Mouse (Mus musculus): Measurements from ENCODE around the gene Gpr143.
"Not testable (repeated sequence)": the region's sequence is repeated elsewhere in the genome, so short reads cannot be mapped to it uniquely, and the experiment has no call there.

Gene Gpr143

DNA sequence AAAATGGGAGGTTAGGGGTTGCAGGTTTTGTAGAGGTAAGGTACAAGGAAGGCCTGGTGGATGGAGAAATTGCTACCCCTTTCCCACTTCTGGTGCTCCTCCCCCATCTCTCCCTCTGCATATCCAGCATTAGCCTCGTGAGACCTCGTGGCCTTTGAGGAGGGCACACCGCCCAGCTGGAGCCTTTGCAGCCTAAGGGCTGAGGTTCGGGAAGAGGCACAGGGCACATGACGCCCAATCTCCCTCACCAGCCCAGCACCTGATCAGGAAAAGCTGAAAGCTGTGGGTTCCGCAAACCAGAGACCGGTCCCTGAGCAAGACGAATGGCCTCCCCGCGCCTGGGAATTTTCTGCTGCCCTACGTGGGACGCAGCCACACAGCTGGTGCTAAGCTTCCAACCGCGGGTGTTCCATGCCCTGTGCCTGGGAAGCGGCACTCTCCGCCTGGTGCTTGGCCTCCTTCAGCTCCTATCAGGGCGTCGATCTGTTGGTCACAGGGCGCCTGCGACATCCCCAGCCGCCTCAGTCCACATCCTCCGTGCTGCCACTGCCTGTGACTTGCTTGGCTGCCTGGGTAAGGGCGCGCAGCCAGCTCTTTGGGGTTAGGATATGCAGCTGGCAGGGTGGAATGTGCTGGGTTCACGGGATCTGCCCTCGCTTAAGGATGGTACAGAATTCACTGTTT lies at the start of gene Gpr143:
Gpr143 (plus strand) TSS at position 202 of the 684 bp plus-strand sequence.
- no peak for DNase-seq

DNA sequence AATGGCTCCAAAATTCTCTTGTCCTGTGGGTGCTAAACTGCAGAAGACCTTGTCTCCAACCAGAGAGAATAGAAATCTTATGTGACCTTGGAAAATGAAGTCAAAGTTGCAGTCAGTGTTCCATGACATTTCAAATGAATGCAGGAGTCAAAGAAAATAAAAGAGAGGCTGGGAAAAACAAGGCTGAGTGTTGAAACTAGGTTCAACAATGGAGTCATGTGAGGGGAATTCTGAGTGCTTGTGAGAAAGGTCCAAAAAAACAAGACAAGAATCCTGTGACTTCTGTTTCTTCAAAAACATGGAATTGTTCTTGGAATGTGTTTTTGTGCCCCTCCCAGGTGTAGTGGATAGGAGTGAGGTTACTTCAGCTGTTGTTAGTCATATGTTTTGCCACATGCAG lies 46.4 kb upstream of the Gpr143 start:
- no peak for DNase-seq

DNA sequence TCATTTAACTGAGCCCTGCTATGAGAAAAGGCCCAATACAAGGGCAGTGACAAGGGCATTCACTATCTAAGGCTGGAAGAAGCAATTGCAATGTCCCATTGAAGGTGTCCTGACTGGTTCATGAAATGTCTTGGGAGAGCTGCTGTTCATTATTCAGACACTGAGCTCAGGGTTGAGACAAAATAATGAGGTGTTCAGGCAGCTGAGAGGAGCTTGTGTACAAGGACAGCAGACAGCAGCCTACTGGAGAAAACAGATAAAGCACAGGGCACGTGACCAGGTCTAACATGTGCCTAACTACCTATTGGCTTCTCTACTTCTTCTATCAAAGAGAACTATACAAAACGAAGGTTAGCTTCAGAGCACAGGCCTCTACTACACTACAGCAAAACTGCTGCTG lies 43.5 kb upstream of the Gpr143 start:
- no peak for DNase-seq

DNA sequence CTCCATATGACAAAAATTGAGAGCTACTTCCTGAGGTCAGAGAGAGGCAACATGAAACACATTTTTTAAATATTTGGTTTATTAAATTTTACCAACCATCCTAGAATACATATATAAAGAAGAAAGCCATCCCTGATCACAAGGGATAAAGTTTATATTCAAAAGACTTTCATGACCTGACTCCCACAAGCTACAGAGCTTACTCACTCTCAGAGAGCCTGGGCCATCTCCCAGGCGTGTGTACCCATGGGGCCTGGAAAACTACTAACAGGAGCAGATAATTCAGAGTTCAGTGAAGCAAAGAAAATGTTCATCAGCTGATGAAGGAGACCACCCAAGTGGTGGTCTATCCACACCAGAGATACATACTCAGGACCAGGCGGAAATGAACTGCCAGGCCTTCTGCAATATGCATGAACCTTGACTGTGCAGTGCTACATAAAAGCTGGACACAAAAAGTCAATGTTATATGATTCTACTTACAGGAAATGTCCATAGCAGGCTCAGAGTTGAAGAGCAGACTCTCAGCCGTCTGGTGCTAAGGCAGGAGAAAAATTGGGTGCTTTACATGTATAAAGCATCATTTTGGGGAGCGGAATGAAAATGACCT lies 42.9 kb upstream of the Gpr143 start:
- DNase-seq: no peak

DNA sequence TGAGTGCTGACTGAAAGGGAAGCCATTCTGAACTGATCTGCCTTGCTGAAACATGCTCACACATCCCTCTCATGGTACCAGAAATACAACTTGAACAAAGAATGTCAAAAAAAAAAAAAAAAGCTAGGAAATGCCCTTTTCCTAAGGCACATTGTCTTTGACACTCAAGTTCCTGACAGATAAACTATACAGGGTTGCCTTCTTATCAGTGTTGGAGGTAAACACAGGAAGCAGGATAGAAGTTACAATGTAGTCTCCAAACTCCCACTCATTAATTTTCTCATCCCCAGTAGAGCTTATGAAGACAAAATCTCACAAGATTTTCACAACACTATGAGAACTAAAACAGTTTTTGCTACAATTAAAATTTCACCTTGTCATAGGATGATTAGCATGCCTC lies 38.1 kb upstream of the Gpr143 start:
- DNase-seq: no peak

DNA sequence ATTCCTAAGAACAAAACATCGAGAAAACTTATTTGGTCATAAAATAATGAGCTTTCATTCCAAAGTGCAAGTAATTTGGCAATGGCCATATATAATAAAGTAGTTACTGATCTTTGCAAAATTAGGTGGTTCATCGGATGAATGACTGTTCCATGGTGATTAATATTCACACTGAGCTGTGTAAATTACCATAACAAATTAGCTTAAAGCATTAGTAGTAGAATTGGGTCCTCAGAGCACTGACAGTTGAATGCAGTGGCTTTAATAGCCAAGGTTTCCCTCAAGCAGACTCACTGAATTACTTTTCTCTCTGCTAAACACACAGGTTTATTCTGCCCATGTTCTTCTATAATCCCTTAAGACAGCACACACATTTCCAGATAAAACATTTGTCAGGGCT lies 35.8 kb upstream of the Gpr143 start:
- no peak for DNase-seq

DNA sequence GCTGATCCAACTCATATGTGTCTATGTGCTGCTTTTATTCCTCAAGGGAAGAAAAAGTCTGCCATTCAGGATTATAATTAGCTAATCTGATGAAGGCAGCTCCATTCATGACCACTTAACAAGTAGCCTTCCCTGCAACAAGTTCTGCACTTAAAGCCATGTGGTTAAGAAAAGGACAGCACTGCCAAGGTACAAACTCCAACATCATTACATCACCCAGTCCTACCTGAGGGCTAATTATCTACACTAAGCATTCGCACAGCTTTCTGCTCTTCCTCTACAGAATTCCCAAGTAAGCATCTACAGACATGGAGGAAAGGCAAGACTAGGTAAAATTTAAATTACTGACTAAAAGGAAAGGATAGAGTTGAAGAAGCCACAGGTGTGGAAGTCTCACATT lies 25.9 kb upstream of the Gpr143 start:
- DNase-seq: no peak

DNA sequence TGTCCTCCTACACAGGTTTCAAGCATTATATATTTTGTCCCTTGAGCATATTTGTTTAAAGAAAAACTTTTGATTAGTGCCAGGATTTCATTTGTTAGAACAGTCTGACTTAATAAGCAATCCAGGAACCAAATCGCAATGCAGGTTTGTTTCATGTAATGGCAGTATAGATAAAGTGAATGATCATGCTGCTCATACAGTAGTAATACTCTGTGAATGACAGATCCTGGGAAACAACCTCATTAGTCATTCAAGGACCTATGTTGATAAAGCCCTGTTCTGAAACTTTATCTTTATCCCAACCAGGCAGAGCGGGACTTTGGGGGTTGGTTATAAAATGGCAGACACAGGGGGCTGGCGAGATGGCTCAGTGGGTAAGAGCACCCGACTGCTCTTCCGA lies 25.4 kb upstream of the Gpr143 start:
- DNase-seq: no peak

DNA sequence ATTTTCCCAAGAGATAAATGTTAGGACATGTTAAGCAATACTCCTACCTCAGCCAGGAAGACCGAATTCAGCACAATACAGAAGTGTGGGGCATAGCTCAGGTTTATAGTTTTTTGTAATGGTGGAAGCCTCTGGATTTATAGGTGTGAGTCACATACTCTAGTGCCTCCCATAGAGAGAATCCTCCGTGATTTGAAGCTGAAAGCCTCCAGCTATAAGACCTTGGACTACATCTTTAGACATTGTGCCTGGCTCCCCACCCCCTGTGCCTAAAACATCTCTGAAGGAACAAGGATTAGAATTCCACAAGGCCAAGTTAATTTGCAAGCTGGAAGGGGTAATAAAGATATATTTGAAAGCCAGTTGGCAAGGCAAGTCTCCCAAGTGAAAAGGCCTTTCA lies 19.3 kb upstream of the Gpr143 start:
- no peak for DNase-seq

DNA sequence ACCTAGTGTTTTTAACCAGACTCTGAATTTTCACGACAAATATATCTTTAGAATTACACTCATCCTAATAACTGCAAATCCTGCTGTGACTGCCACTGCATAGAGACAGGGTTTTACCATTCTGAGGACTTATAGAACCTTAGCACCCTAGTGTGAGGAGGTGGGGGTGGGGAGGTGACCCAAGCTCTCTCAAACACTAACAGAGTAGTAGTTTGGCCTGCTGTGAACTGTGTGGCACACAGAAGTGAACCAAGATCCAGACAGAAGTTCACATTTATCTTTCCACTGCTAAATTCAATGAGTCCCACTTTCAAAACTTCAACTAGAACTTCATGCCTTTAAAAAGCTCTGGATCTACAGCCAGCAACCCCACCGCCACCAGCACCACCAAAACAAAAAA lies 18.9 kb upstream of the Gpr143 start:
- no peak for DNase-seq

DNA sequence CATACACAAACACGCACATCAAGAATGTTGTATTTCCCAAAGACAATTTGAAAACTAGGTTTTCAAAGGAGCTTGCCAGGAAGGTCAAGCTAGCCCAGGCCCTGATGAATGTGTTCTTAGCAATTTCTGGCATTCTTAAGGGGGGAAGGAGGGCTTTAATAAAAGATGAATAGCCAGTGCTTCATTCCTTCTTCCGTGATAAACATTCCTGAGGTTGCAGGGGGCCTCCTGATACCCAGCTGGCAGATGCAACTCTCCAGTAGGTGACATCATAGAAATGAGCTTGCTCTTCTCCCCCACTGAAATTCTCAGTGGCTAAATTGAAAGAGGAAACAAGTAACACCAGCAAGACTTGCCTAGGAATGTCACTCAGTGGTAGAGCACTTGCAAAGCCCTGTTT lies 17.6 kb upstream of the Gpr143 start:
- DNase-seq: no peak

DNA sequence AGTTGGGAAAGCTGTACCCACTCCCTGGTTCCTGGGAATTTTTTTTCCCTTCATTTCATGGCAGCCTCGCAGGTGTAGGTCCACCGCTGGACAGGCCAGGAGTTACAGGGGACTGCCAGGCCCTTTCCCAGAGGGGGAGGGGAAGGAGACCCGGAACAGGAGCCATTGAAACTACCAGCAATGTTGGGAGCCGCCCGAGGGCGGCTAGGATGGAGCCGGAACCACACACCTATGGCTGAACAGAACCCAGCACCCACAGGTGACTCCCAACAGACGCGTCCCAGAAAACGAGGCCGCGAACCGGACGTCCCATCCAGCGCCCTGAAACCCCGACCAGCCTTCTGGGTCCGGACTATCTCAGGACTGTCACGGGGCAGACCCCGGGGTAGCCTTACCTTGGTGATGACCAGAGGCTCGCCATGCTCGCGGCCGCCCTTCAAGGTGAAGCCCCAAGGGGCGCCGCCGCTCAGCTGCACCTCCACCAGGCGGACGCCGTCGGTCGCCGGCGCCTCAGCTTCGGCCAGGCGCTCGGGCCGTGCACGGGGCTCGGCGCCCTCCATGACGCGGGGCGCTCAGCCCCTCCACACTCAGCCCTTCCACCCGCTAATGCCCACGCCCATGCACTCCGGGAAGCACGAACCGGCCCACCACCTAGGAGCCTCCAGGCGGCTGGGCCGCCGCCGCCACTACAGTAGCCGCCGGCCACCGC lies 12.7 kb upstream of the Gpr143 start, which contains the start of gene Shroom2:
Shroom2 (minus strand) TSS at position 575 of the 709 bp plus-strand sequence.
- no peak for DNase-seq

DNA sequence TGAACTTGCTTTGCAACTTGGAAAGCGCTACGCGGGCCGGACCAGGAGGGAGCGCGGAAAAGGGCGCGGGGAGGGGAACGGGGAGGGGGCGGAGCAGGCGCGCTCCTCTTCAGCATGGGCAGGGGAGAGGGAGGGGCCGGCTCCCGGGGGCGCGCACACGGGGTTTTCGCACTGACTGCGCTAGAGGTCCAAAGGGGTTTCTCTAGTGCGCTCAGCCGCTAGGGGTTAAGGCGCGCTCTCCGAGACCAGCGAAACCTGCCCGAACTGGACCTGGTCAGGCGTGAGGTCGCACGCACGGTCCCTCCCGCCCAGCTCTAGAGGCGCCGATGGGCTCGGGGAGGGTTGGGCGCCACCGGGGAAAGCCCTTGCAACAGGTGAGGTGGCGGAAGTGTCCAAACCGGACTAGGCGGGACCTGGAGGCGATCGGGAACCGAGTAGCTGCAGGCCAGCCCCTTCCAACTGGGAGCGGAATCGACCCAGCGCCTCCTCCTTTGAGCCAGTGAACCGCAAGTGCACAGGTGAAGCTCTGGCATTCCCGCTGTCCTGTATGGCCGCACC lies 12.0 kb upstream of the Gpr143 start:
- peak in 1 of 2 experiments; percentile 4 for DNase-seq

DNA sequence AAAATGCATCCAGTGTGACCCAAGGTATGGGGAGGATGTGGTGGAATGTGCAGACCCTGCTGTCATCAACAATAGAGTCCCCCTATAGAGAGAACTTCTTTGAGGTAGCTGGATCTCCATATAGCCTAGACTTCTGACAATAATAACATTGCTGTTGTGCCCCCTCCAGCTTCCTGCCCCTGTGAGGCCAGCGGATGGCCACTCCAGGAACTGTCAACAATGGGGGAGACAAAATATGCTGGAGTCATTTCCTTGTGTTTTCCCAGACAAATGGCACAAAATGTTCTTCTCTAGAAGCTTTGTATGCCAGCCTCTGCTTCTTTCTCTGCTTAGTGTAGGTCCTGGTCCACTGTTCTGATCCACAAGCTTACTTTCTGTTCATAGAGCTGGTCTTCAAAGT lies 6.4 kb downstream of the Gpr143 start:
- no peak for DNase-seq

DNA sequence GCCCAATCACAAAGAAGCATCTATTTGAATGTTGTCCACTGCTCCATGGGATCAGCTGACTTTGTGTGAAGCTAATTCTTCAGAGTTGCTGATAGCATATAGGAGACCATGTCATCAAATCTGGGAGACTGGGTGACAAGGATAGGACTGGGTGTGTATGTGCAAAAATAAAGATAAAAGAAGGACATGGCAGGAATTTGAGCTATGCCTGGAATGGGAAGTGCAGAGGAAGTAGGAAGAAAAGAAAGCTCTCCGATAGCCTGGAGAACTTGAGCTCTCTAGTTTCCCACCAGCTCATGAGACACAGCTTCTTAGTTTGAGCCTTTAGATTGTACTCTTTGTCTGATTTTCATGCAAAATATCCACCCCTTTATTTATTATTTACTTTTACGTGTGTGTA lies 6.9 kb downstream of the Gpr143 start:
- DNase-seq: no peak

DNA sequence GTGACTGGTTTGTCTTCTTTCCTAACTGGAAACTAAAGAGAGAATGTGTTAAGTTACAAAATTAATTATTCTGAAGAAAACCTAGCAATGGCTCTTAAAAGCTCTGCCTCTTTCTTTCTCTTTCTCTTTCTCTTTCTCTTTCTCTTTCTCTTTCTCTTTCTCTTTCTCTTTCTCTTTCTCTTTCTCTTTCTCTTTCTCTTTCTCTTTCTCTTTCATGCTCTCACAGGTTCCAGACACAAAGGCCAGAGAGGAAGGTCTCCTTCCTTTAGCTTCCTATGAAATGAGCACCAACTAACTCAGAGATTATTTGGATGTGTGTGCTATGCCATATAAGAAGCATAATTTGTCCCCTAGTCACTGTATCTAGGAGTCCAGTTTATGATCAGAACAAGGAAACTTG lies 23.6 kb downstream of the Gpr143 start:
- DNase-seq: no peak

DNA sequence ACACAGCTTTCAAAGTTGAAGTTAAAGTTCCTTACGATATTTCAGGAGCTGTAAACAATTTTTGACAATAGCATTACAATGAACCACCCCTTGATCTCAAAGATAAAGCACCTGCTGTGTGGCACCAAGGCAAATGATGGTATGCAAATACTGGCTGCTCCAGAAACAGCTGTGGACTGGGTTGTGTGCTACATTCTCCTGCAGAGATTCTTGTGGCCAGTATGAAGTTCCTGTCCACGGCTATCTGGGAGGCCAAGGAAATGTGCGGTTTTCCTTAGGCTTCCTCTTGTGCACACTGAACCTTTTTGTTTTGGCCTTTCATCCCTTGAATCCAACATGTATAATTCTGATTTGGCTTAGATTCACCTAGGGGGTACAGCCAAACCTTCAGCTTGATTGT lies 31.6 kb downstream of the Gpr143 start:
- no peak for DNase-seq

DNA sequence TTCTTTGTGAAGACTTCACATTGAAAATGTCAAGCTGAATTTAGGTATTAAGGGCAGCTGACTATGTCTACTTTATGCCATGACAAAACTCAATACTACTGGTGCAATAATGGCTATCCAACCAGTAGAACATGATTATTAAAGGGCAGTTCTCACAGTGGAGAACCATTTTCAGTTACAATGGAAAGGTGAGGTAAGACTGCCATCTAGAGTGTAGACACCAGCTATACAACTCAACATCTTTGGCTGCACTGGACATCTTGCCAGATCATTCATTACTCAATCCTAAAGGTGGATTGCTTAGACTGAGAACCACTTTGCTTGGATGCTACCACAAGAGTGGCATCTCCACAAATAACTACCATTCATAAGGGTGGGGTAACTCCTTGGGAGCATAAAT lies 37.3 kb downstream of the Gpr143 start:
- no peak for DNase-seq

DNA sequence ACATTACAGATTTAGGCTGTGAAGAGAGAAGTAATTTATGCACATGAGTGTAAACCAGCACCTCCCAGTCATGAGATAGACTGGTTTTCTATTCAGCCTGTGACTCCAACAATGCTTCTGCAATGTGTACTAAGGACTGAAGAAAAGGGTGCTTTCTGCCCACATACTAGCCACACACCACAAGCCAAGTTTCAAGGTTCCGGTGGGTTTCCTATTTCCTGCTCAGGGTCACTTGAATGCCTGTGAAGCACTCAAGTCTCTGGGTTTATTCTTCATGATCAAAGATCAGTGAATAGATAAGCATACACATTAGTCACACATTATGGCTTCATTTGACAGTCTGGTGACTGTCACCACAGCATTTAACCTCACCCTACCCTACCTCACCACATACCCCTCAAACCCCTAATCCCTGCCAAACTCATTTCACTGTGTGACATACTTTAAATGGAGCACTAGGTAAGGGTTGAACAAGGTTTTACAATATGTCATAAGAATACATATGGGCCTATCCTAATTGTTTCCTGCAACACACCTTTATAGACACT lies 49.4 kb downstream of the Gpr143 start:
- DNase-seq: not testable (repeated sequence)

DNA sequence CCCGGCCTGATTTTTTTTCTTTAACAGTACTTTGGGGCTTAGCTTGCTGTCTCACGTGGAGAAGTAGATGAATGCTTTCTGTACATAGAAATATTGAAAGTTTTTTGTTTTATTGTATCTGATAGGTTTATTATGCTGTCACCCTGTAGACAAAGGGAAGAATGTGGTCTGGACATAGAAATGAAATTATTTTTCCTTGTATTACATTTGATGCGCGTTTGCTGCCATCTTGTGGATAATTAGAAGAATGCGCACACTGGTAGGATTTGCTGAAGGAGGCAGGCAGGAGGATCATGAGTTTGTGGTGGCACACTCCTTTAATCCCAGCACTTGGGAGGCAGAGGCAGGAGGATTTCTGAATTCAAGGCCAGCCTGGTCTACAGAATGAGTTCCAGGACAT lies 53.2 kb downstream of the Gpr143 start:
- DNase-seq: peak in 1 of 2 experiments; percentile 26

DNA sequence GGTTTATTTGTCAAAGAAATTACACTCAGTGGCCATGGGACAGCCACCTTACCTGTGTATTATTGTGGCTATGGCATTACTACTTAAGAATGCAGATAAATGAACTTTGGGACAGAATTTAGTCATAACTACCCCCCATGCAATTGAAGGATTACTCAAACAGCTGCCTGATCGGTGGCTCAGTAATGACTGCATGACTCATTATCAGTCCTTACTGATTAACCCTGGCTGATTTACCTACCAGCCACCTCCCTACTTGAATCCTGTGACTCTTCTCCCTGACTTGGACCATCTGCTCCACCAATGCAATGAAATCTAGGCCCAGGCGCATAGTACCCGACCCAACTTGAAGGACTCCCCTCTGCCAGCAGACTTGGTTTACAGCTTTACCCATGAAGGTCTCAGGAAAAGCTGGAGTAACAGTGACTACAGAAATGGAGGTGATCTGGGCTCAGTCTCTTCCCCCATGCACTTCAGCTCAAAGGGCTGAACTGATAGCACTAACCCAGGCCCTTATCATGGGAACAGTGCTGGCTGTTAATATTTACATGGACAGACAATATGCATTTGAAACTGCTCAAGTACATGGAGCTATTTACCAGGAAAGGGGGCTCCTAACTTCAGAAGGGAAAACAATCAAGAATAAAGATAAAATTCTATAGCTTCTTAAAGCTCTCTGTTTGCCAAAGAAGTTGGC lies 73.5 kb downstream of the Gpr143 start:
- DNase-seq: no peak

All from cerebellum, postnatal 36 days (tissue).